Mouse (Mus musculus): ENCODE measurements around the gene F13b.

Gene F13b

GRCm38 (mm10) chr1:139501258-139501752, at the start of gene F13b:
TSS of gene F13b (plus strand) at chr1:139501702.
- no peak for DNase-seq

- DNase-seq: peak; percentile 87
These were observed 46.9 kb upstream of the F13b start, which contains the start of gene Aspm for GRCm38 (mm10) chr1:139454340-139455225. TSS of gene Aspm (plus strand) at chr1:139454772.

- DNase-seq: no peak
These were observed 46.2 kb upstream of the F13b start for GRCm38 (mm10) chr1:139455226-139455869.

DNA sequence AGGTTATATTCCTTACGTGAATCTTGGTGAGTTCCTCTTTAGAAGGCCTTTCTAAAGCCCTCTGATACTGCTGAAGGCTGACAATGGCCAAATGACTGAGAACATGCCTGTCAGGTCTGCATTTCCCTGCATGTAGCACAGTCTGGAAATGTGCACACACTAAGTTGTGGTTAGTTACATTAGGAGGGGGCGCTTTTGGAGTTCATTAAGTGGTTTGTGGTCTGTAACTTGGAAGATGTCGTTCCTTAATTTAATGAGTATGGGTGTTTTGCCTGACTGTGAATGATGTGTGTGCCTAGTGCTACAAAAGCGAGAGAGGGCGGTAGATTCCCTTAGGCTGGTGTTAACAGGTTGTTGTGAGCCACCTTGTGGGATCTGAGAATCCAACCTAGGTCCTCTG, 40.7 kb upstream of the F13b start:
- no peak for DNase-seq

- no peak for DNase-seq
These were observed 35.6 kb upstream of the F13b start for GRCm38 (mm10) chr1:139465936-139466335.

GRCm38 (mm10) chr1:139478898-139479297, 22.6 kb upstream of the F13b start:
- DNase-seq: no peak

- no peak for DNase-seq
These were observed 21.3 kb upstream of the F13b start for GRCm38 (mm10) chr1:139480246-139480645.

DNA sequence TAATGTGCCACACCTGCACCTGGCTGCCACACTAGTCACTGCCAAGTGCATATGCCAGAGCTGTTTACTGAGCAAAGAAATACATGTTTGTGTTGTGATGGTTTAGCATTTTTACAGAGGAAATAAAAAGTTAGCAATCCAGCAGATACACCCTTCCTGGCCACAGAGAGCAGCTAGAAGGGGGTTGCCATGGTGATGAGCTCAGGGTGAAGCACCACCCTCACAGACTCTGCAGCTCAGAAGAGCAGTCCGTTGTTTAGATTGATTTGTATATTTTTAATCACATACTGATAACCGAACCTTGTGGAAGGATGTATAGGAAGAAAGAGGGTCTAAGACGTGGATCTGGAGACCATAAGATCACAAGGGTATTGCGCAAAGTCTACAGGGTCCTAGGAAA, 20.4 kb upstream of the F13b start:
- DNase-seq: no peak

- no peak for DNase-seq
These were observed 6.9 kb upstream of the F13b start for GRCm38 (mm10) chr1:139494630-139495029.

DNA sequence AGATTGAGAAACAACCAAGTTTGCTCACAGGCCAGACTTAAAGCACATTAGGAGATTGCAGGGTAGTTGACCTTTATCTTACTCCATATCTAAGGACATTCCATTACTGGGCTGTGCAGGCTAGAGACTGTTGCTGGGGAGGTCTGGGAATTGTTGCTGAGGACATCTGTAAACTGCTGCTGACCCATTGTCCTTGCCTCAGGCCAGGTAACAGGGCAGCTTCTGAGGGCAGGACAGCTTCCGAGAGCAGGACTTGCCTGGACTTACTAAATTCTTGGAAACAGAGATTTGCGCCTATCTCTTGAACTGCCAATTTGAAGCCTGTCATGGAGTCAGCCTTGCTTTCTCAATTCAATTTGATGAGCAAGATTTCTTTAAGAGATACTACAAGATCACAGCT, 6.1 kb upstream of the F13b start:
- DNase-seq: no peak

- DNase-seq: no peak
These were observed 5.3 kb upstream of the F13b start for GRCm38 (mm10) chr1:139496212-139496611.

DNA sequence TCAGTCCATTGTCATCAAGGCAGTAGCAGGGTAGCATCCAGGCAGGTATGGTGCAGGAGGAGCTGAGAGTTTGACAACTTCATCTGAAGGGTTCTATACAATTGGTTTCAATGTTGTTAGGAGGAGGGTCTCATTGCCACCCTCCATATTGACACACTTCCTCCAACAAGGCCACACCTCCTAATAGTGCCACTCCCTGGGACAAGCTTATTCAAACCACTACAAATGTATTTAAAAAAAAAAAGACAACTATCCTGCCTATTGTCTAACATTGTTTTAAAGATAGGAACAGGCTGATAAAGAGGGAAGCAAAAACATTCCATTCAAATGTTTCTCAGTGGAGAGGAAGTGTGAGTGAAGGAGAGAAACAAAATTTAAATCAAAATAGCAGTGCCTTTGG, 1.8 kb upstream of the F13b start:
- DNase-seq: no peak

DNA sequence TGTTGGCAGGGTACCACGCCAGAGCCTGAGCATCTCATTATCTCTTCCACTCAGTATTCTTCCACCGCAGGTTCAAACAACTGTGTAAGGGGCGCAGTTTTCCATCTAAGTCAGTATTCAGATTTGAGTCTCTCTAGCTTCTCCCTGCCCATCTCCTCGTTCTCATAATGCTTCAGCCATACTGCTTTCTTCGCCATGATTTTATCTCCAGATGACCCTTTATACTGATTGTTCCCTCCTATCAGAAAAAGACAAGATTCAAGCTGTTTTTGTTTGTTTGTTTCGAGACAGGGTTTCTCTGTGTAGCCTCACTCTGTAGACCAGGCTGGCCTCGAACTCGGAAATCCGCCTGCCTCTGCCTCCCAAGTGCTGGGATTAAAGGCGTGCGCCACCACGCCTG, 13.1 kb downstream of the F13b start:
- DNase-seq: no peak

DNA sequence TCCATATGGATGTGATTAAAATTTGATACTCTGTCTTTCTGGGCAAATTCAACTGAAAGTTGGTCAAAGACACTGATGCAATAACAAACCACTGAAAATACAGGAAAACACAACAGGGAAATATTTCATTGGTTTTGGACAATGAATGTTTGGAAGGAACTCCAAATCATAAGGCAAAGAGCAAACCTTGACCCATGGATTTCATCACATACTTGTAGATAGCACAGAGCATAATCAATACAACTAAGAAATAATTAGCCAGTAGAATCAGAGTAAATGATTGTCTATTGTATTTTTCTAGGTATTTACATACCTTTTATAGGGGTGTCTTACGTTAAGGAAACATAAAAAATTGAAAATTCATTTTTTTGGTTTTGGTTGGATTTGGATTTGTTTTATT, 47.0 kb downstream of the F13b start:
- no peak for DNase-seq

DNA sequence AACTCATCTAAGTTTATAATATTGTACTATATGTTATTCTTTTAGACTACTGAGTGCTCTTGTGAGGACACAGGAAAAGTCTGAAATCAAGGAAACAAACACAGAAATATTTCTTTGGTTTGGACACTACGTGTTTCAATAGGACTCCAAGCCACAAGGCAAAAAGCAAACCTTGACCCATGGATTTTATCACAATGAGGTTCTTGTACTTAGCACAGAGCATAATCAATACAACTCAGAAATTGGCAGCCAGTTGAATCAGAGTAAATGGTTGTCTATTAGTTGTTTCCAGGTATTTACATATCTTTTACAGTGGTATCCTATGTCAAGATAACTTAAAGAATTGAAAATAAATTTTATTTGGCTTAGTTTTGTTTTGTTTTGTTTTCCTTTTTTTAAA, 49.8 kb downstream of the F13b start:
- DNase-seq: no peak

- no peak for DNase-seq
These were observed 58.5 kb downstream of the F13b start, which contains the start of gene Cfhr1 for GRCm38 (mm10) chr1:139560024-139560423. TSS of gene Cfhr1 (minus strand) at chr1:139560272.

Measured in thymus, postnatal 4 days (tissue).